Mouse (Mus musculus) embryonic facial prominence, embryonic 15.5 days (tissue): ENCODE measurements around the gene Sorcs2. TPM values are rescaled to one million over a fixed set of nuclear protein-coding genes. Genes with fewer than 3 reads are reported as not detected.

Source experiments
- ATAC-seq: fragments of 200-750 bp; cut with Nextera tagmentation; 2 replicates; pipeline ENCODE4 v1.8.0; 2017; ENCODE audit warnings: low read depth, moderate TSS enrichment; ENCODE audit not compliant: insufficient number of reproducible peaks, low FRiP score, low TSS enrichment
- H3K27ac ChIP-seq: fragments of 300-500 bp; sonication (generic); replicated peaks from 2 replicates; pipeline ENCODE4 v1.5.1; 2015; ENCODE audit warnings: mild to moderate bottlenecking, inconsistent platforms
- H3K27me3 ChIP-seq: fragments of 300-500 bp; sonication (generic); 2 replicates; pipeline ENCODE4 v1.6.1; 2015; ENCODE audit warnings: inconsistent platforms
- H3K36me3 ChIP-seq: fragments of 300-500 bp; sonication (generic); 2 replicates; pipeline ENCODE4 v1.6.1; 2015; ENCODE audit warnings: mild to moderate bottlenecking, inconsistent platforms
- H3K4me1 ChIP-seq: fragments of 300-500 bp; sonication (generic); 2 replicates; pipeline ENCODE4 v1.6.1; 2015; ENCODE audit warnings: inconsistent platforms
- H3K4me2 ChIP-seq: fragments of 300-500 bp; sonication (generic); replicated peaks from 2 replicates; pipeline ENCODE4 v1.6.1; 2015; ENCODE audit warnings: mild to moderate bottlenecking, inconsistent platforms
- H3K4me3 ChIP-seq: fragments of 300-500 bp; sonication (generic); replicated peaks from 2 replicates; pipeline ENCODE4 v1.5.1; 2015; ENCODE audit warnings: mild to moderate bottlenecking, inconsistent platforms
- H3K9ac ChIP-seq: fragments of 300-500 bp; sonication (generic); 2 replicates; pipeline ENCODE4 v1.6.1; 2015; ENCODE audit warnings: inconsistent platforms
- H3K9me3 ChIP-seq: fragments of 300-500 bp; sonication (generic); replicated peaks from 2 replicates; pipeline ENCODE4 v1.6.1; 2016; ENCODE audit warnings: inconsistent platforms
- WGBS: fragments of 180-500 bp; shearing (Covaris S2); methylation state at CpG from one replicate; pipeline ENCODE4 v1.1.7; 2015; 5-methylcytosine and 5-hydroxymethylcytosine counted together
- polyA plus RNA-seq: library from polyadenylated mRNA; unstranded; fragments of >200 nt; fragmentation: Nextera tagmentation; extraction: Ambion mirVana; gene quantifications from 2 replicates; pipeline ENCODE4 v1.2.1, GENCODE M21; 2015

Gene Sorcs2
- polyA plus RNA-seq, 1 experiment from 2014 or later = 25.3 TPM

DNA sequence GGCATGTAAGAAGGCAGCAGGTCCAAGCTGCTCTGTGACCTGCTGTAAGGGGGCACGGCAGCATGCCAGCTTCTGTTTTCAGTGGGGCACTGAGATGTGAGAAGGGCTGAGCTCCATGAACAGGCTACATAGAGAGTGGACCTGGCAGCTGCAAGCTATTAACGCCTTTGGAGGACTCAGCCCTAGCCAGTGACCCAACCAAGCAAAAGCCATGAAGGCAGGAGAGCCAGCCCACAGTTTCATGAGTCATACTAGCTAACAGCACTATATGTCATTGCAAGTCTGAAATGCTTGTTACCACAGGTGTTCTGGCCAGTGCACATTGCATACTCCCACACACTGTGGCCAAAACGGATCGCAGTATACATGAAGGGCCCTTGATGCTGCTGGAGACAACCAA lies 41.3 kb downstream of the Sorcs2 start:
- H3K9me3 ChIP-seq = no peaks in the 10 kb centered on the region
- ATAC-seq = no peak
- H3K27me3 ChIP-seq = no peaks in the 10 kb centered on the region
- H3K4me1 ChIP-seq = peaks cover 47% of the 10 kb centered on the region
- WGBS = 73% methylated on average over 4 of the region's 4 CpGs
- H3K4me3 ChIP-seq = no peak overlapping the region
- no peak overlapping the region for H3K4me2 ChIP-seq
- H3K9ac ChIP-seq = no peak overlapping the region
- H3K27ac ChIP-seq = no peak overlapping the region
- no peaks in the 10 kb centered on the region for H3K36me3 ChIP-seq

DNA sequence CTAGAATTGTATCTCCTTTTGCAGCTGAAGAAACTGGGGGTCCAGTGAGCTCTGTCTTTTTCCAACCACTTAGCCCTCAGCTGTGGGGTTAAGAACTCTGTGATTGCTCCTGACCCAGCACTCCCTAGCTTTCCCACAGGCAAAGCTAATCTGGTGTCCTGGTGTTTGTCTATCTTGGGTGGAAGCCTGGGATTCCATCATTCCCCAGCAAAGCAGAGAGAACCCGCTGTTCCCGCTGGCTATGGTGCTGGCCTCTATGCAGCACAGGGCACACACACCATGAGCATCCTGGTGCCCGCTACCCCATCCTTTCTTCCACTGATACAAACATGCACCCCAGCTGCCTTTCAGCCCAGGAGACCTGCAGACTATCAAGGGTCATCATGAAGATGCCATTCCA lies 42.3 kb downstream of the Sorcs2 start:
- peaks cover 39% of the 10 kb centered on the region for H3K4me1 ChIP-seq
- no peaks in the 10 kb centered on the region for H3K9me3 ChIP-seq
- H3K27ac ChIP-seq = no peak overlapping the region
- no peak for ATAC-seq
- no peak overlapping the region for H3K4me3 ChIP-seq
- no peak overlapping the region for H3K4me2 ChIP-seq
- H3K36me3 ChIP-seq = no peaks in the 10 kb centered on the region
- no peaks in the 10 kb centered on the region for H3K27me3 ChIP-seq
- 90% methylated on average over 3 of the region's 3 CpGs for WGBS
- no peak overlapping the region for H3K9ac ChIP-seq

DNA sequence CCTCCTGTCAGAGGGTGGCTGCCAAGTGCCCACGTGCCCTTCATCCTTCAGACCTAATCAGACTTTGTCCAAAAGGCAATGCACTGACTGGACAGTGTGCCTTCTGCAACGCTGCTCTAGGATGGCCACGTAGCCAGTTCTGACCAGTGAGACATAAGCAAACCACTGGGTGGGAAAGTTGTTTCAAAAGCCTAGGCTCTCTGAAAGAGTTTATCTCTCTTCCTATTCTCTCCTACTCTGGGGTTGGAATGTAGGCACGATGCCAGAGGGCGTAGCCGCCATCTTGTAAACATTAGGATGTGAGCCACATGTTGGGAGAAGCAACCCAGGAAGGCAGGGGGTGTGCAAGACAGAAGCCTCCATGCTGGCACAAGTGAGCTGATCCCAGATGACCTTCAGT lies 44.3 kb downstream of the Sorcs2 start:
- no peak for ATAC-seq
- no peaks in the 10 kb centered on the region for H3K27me3 ChIP-seq
- H3K9me3 ChIP-seq = no peaks in the 10 kb centered on the region
- WGBS = 73% methylated on average over 6 of the region's 6 CpGs
- no peaks in the 10 kb centered on the region for H3K36me3 ChIP-seq
- no peak overlapping the region for H3K4me3 ChIP-seq
- H3K4me1 ChIP-seq = peaks cover 21% of the 10 kb centered on the region
- no peak overlapping the region for H3K4me2 ChIP-seq
- H3K27ac ChIP-seq = no peak overlapping the region
- H3K9ac ChIP-seq = no peak overlapping the region

DNA sequence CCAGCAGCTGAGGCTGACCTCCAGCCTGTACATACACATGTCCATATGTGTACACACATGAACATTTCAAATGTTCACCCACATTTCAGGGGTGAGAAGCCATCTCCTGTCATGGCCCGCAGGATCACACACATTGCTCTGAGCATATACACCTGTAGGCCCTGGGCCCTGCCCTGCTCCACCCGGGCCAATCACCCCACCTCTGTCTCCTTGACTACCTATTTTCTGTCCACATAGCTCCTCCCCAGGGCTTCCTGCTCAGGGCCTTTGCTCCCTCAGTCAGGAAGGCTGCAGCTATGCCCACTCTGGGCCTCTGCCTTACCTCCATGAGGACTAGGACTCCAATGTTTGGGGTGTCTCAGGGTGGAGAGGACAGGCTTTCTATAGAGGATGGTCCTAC lies 44.7 kb downstream of the Sorcs2 start:
- no peaks in the 10 kb centered on the region for H3K27me3 ChIP-seq
- no peaks in the 10 kb centered on the region for H3K36me3 ChIP-seq
- H3K9me3 ChIP-seq = no peaks in the 10 kb centered on the region
- 85% methylated on average over 2 of the region's 2 CpGs for WGBS
- H3K4me1 ChIP-seq = peaks cover 22% of the 10 kb centered on the region
- no peak overlapping the region for H3K9ac ChIP-seq
- no peak overlapping the region for H3K4me2 ChIP-seq
- no peak overlapping the region for H3K4me3 ChIP-seq
- no peak for ATAC-seq
- no peak overlapping the region for H3K27ac ChIP-seq

DNA sequence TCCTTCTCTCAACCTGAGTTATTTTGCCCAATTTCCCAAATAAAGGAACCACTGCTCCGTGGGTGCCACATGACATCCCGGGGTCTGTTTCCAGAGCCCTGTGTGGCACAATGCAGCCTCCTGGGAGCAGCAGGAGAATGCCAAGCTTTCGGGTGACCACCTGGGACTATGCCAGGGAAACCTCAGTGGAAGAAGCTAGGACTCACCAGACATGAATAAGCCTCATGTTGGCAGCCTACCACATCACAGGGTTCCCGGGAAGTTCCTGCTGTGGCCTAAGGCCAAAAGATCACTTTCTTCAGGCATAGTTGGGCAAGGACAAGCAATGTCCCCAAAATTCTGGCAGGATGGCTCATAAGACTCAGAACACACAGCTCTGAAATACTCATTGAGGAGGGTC lies 51.2 kb downstream of the Sorcs2 start:
- no peaks in the 10 kb centered on the region for H3K27me3 ChIP-seq
- peaks cover 22% of the 10 kb centered on the region for H3K4me1 ChIP-seq
- no peaks in the 10 kb centered on the region for H3K36me3 ChIP-seq
- 85% methylated on average over 4 of the region's 4 CpGs for WGBS
- H3K4me3 ChIP-seq = no peak overlapping the region
- H3K9ac ChIP-seq = no peak overlapping the region
- ATAC-seq = no peak
- H3K4me2 ChIP-seq = no peak overlapping the region
- H3K27ac ChIP-seq = no peak overlapping the region
- H3K9me3 ChIP-seq = no peaks in the 10 kb centered on the region

DNA sequence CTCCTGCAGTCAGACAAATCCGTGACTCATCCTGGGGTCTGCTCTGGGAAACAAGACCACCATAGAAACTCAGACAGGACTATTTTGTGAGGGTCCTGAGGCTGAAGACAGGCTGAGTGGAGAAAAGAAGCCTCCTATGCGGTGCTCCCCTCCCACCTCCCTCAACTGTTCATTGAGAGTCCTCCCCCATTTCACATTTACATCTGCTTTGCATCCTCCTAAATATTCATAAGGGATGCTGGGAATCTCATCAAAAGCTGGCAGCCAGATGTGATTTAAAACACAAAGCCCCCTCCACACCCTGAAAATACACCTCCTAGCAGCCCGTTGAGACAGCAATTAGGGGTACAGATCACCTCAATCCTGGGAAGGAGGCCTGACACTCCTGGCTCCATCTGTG lies 58.7 kb downstream of the Sorcs2 start:
- peaks cover 50% of the 10 kb centered on the region for H3K4me1 ChIP-seq

DNA sequence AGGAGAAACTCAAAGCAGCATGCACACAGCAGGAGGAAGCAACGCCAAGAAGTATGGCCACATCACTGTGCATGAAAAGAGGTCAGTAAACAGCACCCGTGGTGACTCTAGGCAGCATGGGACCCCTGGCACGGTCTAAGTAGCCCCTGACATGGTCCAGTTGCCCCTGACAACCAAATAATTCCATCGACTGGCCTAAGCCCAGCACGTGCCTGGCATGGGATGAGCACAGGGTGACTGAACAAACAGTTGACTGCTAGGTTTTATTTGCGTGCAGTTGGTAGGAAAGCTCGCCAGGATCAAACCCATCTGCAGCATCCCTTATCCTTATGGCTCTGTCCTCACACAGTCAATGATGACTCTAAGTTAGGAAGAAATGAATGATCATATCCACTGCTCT lies 61.7 kb downstream of the Sorcs2 start:
- Histone ChIP-seq H3K36me3 (no peaks in the 10 kb centered on the region), H3K4me2 (no peak overlapping the region), H3K4me1 (peaks cover 40% of the 10 kb centered on the region), H3K27ac (no peak overlapping the region), H3K9ac (no peak overlapping the region), H3K4me3 (no peak overlapping the region), H3K9me3 (no peaks in the 10 kb centered on the region), H3K27me3 (no peaks in the 10 kb centered on the region)
- no peak for ATAC-seq
- WGBS = 78% methylated on average over 7 of the region's 7 CpGs

More for the DNA sequence above, 58.7 kb downstream of the Sorcs2 start:
- H3K4me2 ChIP-seq = no peak overlapping the region
- no peaks in the 10 kb centered on the region for H3K36me3 ChIP-seq
- no peaks in the 10 kb centered on the region for H3K27me3 ChIP-seq
- peak overlapping the region; percentile 81 for H3K27ac ChIP-seq
- WGBS = 51% methylated on average over 3 of the region's 3 CpGs
- no peaks in the 10 kb centered on the region for H3K9me3 ChIP-seq
- ATAC-seq = peak; percentile 31; the same call in 1 of the 2 replicates
- no peak overlapping the region for H3K9ac ChIP-seq
- no peak overlapping the region for H3K4me3 ChIP-seq

DNA sequence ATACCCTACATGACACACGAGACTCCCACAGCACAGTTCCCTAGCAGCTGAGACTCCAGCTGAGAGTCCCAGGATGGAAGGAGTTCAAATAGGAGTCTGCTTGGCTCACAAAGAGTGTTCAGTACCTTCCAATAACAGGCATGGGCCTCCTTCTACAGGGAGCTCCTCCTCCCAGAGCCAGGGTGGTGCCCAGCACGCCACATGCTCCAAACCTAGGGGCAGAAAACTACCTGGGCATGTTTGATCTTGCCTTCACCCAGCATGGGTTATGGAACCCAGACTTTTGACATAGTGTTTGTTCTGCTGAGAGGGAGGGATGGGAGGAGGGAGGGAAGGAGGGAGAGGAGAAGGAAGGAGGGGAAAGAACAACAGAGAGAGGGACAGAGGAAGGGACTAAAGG lies 62.3 kb downstream of the Sorcs2 start:
- WGBS = 53% methylated on average over 2 of the region's 2 CpGs
- Histone ChIP-seq H3K4me2 (no peak overlapping the region), H3K27ac (no peak overlapping the region), H3K36me3 (no peaks in the 10 kb centered on the region), H3K27me3 (no peaks in the 10 kb centered on the region), H3K9ac (no peak overlapping the region), H3K4me1 (peaks cover 37% of the 10 kb centered on the region), H3K9me3 (no peaks in the 10 kb centered on the region), H3K4me3 (no peak overlapping the region)
- no peak for ATAC-seq

DNA sequence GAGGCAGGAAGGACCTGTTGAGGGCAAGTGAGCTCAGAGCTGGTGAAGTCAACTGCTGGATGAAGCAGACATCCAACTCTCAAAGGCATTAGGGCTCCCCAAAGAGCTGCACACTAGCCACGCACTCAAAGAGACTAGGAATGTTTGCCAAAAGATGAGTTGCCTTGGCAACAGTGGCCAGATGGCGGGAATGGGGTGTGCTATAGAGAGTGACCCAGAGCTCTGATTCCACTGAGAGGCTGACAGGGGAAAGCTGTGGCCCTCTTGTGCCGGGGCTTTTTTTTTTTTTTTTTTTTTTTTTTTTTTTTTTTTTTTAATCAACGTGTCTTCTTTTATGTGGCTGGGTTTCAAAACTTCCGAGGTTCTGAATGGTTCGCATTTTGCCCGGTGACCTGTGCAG lies 63.7 kb downstream of the Sorcs2 start:
- Histone ChIP-seq H3K36me3 (no peaks in the 10 kb centered on the region), H3K4me3 (no peak overlapping the region), H3K9ac (no peak overlapping the region), H3K4me2 (no peak overlapping the region), H3K27me3 (no peaks in the 10 kb centered on the region), H3K27ac (no peak overlapping the region), H3K4me1 (peaks cover 22% of the 10 kb centered on the region), H3K9me3 (no peaks in the 10 kb centered on the region)
- no peak for ATAC-seq
- WGBS = 44% methylated on average over 7 of the region's 7 CpGs

DNA sequence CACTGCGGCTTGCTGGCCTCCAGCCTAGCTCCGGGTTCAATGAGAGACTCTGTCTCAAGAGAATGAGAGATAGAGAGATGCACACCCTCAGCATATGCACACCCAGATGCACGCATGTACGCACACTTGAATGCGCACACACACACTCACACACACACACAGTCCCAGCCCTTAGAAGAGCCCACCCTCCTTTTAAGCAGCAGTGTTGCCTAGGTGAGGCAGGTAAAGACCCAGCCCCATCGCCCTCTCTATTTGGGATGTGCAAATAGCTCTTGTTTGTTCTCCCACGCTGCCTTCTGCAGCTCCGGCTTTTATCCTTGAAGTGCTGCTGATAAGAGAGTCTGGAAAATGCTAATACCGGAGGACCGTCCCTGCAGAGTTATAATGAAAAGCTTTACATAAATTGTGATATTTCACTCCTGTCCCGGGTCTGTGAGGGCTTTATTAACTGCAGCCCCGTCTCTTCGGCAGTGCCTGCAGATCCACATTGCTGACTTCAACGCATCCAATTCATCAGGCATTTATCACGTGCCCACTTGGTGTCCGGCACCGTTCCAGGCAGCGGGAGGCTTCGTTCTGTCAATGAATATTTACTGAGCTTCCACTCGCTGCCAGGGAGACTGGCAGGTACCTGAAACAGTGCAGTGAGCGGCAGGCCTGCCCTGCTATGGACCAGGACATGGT lies 67.3 kb downstream of the Sorcs2 start:
- Histone ChIP-seq H3K4me3 (no peak overlapping the region), H3K9me3 (no peaks in the 10 kb centered on the region), H3K36me3 (no peaks in the 10 kb centered on the region), H3K4me1 (peaks cover 15% of the 10 kb centered on the region), H3K27ac (no peak overlapping the region), H3K27me3 (no peaks in the 10 kb centered on the region), H3K9ac (no peak overlapping the region), H3K4me2 (no peak overlapping the region)
- WGBS = 78% methylated on average over 21 of the region's 21 CpGs
- no peak for ATAC-seq

DNA sequence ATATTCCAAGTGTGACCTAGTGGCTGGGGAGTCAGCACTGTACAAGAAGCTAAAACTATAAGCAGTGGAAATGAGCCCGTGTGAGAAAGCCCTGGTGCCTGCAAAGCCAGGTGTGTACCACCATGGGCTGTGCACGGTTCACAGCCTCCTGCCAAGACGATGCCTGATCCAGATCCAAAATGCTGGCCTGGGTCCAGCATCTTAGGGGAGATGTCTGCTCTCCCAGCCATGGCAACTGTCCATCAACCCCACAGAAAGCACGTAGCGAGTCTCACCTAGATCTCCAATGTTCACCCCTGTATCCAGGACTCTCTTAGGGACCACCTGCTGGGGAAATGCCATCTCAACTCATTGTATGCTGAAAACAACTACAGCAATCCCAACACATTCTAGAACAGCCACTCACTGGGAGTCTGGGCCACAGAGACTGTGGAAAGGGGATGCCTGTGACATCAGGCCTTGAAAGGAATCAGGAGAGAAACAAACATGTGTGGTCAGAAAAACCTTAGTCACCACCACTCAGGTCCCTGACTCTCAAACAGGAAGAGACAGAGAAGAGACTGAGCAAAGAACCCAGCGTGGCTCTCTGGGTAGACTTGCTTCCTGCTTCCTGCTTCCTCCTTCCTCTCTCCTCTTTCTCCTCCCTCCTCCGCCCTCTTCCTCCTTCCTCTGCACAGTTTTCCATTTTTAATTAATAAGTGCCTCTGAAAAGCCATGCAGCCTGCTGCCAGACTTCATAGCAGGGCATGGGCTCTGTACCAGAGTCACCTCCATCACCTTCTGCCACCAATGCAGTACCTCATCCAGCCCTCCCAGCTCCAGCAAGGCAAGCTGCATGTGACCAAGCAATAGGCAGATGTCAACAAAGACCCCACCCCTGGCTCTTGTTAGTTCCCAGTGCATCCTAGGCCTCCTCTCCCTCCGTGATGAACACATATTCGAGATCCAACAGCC lies 71.6 kb downstream of the Sorcs2 start:
- Histone ChIP-seq H3K9ac (no peak overlapping the region), H3K36me3 (no peaks in the 10 kb centered on the region), H3K27ac (no peak overlapping the region), H3K4me3 (no peak overlapping the region), H3K9me3 (no peaks in the 10 kb centered on the region), H3K4me2 (no peak overlapping the region), H3K4me1 (peaks cover 25% of the 10 kb centered on the region), H3K27me3 (no peaks in the 10 kb centered on the region)
- no peak for ATAC-seq
- 70% methylated on average over 9 of the region's 9 CpGs for WGBS
